Mouse (Mus musculus) G1E (cell line): ENCODE data around the gene Plcb1.

Experiments used
- CTCF ChIP-seq: IDR thresholded peaks from 2 replicates; pipeline ENCODE4 v1.5.1; 2012; ENCODE audit warnings: low read depth, low read length, inconsistent platforms, mixed read lengths
- GATA1 ChIP-seq: IDR thresholded peaks from 2 replicates; pipeline ENCODE4 v1.6.1; 2012; ENCODE audit warnings: borderline replicate concordance, low read length, inconsistent platforms, mixed read lengths
- GATA2 ChIP-seq: IDR thresholded peaks from 2 replicates; pipeline ENCODE4 v1.6.1; 2012; ENCODE audit warnings: low read depth, low read length, inconsistent platforms, borderline replicate concordance
- TAL1 ChIP-seq: conservative IDR thresholded peaks from 2 replicates; pipeline ENCODE4 v1.6.1; 2012; ENCODE audit warnings: low read depth, low read length, inconsistent platforms, mixed read lengths

DNA sequence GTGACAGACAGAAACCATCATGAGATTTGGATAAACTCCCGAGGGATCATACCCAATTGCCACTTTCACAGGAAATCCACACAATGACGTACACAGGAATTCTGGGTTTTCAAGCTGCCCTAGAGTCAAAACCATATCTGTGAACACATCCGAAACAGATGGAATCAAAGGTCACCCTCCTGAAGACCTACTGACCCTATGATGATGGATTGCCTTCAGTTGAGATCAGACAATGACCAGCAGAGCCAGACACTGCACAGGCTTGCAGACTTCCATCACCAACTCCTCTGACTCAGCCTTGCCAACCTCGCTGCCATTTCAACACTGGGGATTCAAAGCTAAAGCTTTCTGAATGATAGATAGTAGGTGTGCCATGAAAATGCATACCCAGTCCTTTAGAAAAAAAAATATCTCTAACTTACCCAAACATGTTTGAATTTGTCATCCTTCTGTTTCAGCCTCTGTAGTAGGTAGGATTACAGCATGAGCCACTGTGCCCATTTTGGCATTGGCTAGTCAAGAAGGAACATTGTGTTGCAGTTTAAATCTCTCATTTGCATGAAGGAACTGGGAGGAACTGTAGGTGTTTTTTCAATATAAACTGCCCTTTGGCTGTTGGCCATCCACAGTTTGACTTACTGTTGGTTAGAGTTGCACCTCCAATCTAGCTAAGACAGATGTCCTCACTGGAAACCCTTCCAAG, 429.0 kb downstream of the Plcb1 start:
- no peak for TF ChIP-seq CTCF
- TF ChIP-seq GATA1, result no peak
- no peak for TF ChIP-seq GATA2
- no peak for TF ChIP-seq TAL1
